In the genomic region with DNA sequence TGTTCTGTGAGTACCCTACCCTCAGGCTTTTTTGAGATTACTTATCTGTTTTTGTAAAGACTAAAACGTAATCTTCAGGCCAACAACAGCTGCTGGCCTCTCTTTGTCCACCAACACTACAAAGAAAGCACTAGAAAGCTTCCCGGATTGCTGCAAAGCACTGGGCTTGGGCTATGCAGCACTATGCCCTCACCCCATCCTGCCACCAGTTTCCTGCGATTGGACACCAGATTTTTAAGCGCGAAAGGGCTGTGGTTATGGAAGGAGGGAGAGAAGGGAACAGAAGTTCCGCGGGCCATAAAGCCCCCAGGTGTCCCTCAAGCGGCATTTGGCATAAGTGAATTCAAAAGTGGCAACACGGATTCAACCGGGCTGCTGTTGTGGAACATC, we compare ENCODE assay signal across 8 mouse cellular contexts. TPM values are rescaled to one million over a fixed set of nuclear protein-coding genes. Genes with fewer than 3 reads are reported as not detected.
A peak's percentile ranks its signal among the peaks of the same experiment; 100 is the strongest.
DNase-seq lines count a peak whose midpoint lies in the region; ATAC-seq and TF ChIP-seq lines count a peak whose summit lies in the region.

No protein-coding gene starts in this region.

- peak overlapping the region; percentile 95 for H3K27ac ChIP-seq in lung, embryonic 15.5 days
- no peak overlapping the region for H3K27ac ChIP-seq in bone marrow, adult 2 months (ENCODE audit: control insufficient read depth, insufficient read depth, low read depth, low read length, poor library complexity)
- peak overlapping the region; percentile 99 for H3K27ac ChIP-seq in embryonic facial prominence, embryonic 10.5 days (replicated peaks)
- peak overlapping the region; percentile 94 for H3K27ac ChIP-seq in hindbrain, embryonic 14.5 days
- no peak overlapping the region for H3K27ac ChIP-seq in liver, postnatal 0 days (ENCODE audit: low read depth)
- H3K27ac ChIP-seq in stomach, postnatal 0 days (replicated peaks) = peak overlapping the region; percentile 92

- peak overlapping the region; percentile 71 for H3K4me2 ChIP-seq in lung, embryonic 15.5 days
- H3K4me2 ChIP-seq in hindbrain, embryonic 14.5 days (replicated peaks) = peak overlapping the region; percentile 74
- peak overlapping the region; percentile 87 for H3K4me2 ChIP-seq in liver, postnatal 0 days (ENCODE audit: low read depth, low read length)
- peak overlapping the region; percentile 77 for H3K4me2 ChIP-seq in stomach, postnatal 0 days (replicated peaks; ENCODE audit: low read depth)

- peak; percentile 15; the same call in 1 of the 2 replicates for ATAC-seq in lung, embryonic 15.5 days (ENCODE audit: borderline replicate concordance, extremely low read depth, low FRiP score, low TSS enrichment)
- ATAC-seq in hindbrain, embryonic 14.5 days (ENCODE audit: low FRiP score) = peak; percentile 35; the same call in 1 of the 2 replicates
- ATAC-seq in liver, postnatal 0 days = no peak
- no peak for ATAC-seq in stomach, postnatal 0 days (ENCODE audit: low FRiP score, low TSS enrichment)

- DNase-seq in lung, adult 18-20 months = no peak
- DNase-seq in embryonic facial prominence, embryonic 10.5 days (ENCODE audit: low spot score) = peak; percentile 68
- peak; percentile 58 for DNase-seq in hindbrain, embryonic 14.5 days (ENCODE audit: low spot score)
- DNase-seq in liver, postnatal 0 days = peak; percentile 28
- DNase-seq in stomach, postnatal 0 days (ENCODE audit: low spot score) = peak; percentile 24
- no peak for DNase-seq in B cell, adult 2 months

- WGBS in lung, embryonic 15.5 days = under 1% methylated on average over 10 of the region's 10 CpGs
- WGBS in bone marrow, adult 2 months = 1% methylated on average over 10 of the region's 10 CpGs
- WGBS in embryonic facial prominence, embryonic 10.5 days = 0% methylated on average over 10 of the region's 10 CpGs
- WGBS in hindbrain, embryonic 14.5 days = 1% methylated on average over 10 of the region's 10 CpGs
- WGBS in liver, postnatal 0 days (ENCODE audit: insufficient replicate concordance) = under 1% methylated on average over 10 of the region's 10 CpGs
- WGBS in stomach, postnatal 0 days = under 1% methylated on average over 10 of the region's 10 CpGs

- H3K4me1 ChIP-seq in lung, embryonic 15.5 days = 0 out of 2 replicates have a peak, but pooled peaks cover 8% of the 10 kb centered on the region
- H3K4me1 ChIP-seq in bone marrow, adult 2 months (ENCODE audit: control insufficient read depth, insufficient read depth, low read length) = no peaks in the 10 kb centered on the region; the same call in 1 of the 2 replicates
- H3K4me1 ChIP-seq in embryonic facial prominence, embryonic 10.5 days = peaks cover 23% of the 10 kb centered on the region
- H3K4me1 ChIP-seq in hindbrain, embryonic 14.5 days (replicated peaks; ENCODE audit: control insufficient read depth, insufficient read depth, low read length) = peaks cover 6% of the 10 kb centered on the region; the same call in 1 of the 2 replicates
- H3K4me1 ChIP-seq in liver, postnatal 0 days (ENCODE audit: insufficient read depth) = peaks cover 15% of the 10 kb centered on the region
- H3K4me1 ChIP-seq in stomach, postnatal 0 days (replicated peaks; ENCODE audit: control insufficient read depth, insufficient read depth) = 0 out of 2 replicates have a peak, but pooled peaks cover 2% of the 10 kb centered on the region

- TF ChIP-seq POLR2A in bone marrow, adult 2 months (IDR thresholded peaks at IDR 0.05; ENCODE audit: borderline replicate concordance, control insufficient read depth, low read depth, low read length) = no peak

- TF ChIP-seq CTCF in bone marrow, adult 2 months (IDR thresholded peaks at IDR 0.05; ENCODE audit: control insufficient read depth, insufficient read depth, low read length) = no peak
- no peak for TF ChIP-seq CTCF in liver, postnatal 0 days (IDR thresholded peaks at IDR 0.05; ENCODE audit: low read depth)
- TF ChIP-seq CTCF in stomach, postnatal 0 days (IDR thresholded peaks at IDR 0.05; ENCODE audit: low read depth) = no peak

- H3K9me3 ChIP-seq in lung, embryonic 15.5 days = no peaks in the 10 kb centered on the region
- 0 out of 2 replicates have a peak, but pooled peaks cover 3% of the 10 kb centered on the region for H3K9me3 ChIP-seq in embryonic facial prominence, embryonic 10.5 days
- no peaks in the 10 kb centered on the region for H3K9me3 ChIP-seq in hindbrain, embryonic 14.5 days (ENCODE audit: control insufficient read depth, low read length)
- no peaks in the 10 kb centered on the region for H3K9me3 ChIP-seq in liver, postnatal 0 days (ENCODE audit: low read length)
- no peaks in the 10 kb centered on the region for H3K9me3 ChIP-seq in stomach, postnatal 0 days (ENCODE audit: control insufficient read depth, low read length)

- peak overlapping the region; percentile 78 for H3K9ac ChIP-seq in lung, embryonic 15.5 days
- peak overlapping the region; percentile 95 for H3K9ac ChIP-seq in hindbrain, embryonic 14.5 days
- H3K9ac ChIP-seq in liver, postnatal 0 days (replicated peaks) = peak overlapping the region; percentile 66
- H3K9ac ChIP-seq in stomach, postnatal 0 days (ENCODE audit: low read length) = peak overlapping the region; percentile 91

- H3K4me3 ChIP-seq in lung, embryonic 15.5 days = peak overlapping the region; percentile 66
- peak overlapping the region; percentile 77 for H3K4me3 ChIP-seq in bone marrow, adult 2 months (replicated peaks; ENCODE audit: control insufficient read depth, low read depth, low read length)
- H3K4me3 ChIP-seq in embryonic facial prominence, embryonic 10.5 days = peak overlapping the region; percentile 82
- peak overlapping the region; percentile 68 for H3K4me3 ChIP-seq in hindbrain, embryonic 14.5 days (replicated peaks; ENCODE audit: low read length)
- peak overlapping the region; percentile 59 for H3K4me3 ChIP-seq in liver, postnatal 0 days (ENCODE audit: low read depth, low read length)
- H3K4me3 ChIP-seq in stomach, postnatal 0 days (ENCODE audit: low read depth, low read length) = peak overlapping the region; percentile 84

- H3K27me3 ChIP-seq in lung, embryonic 15.5 days = no peaks in the 10 kb centered on the region
- no peaks in the 10 kb centered on the region for H3K27me3 ChIP-seq in embryonic facial prominence, embryonic 10.5 days (replicated peaks; ENCODE audit: low read depth, poor library complexity, severe bottlenecking)
- H3K27me3 ChIP-seq in hindbrain, embryonic 14.5 days (ENCODE audit: control insufficient read depth, insufficient read depth, low read length) = no peaks in the 10 kb centered on the region
- H3K27me3 ChIP-seq in liver, postnatal 0 days (ENCODE audit: insufficient read depth, low read length) = no peaks in the 10 kb centered on the region
- H3K27me3 ChIP-seq in stomach, postnatal 0 days (ENCODE audit: control insufficient read depth, insufficient read depth, low read length) = no peaks in the 10 kb centered on the region

- peaks cover 34% of the 10 kb centered on the region for H3K36me3 ChIP-seq in lung, embryonic 15.5 days
- H3K36me3 ChIP-seq in embryonic facial prominence, embryonic 10.5 days (replicated peaks) = peaks cover 43% of the 10 kb centered on the region
- peaks cover 20% of the 10 kb centered on the region for H3K36me3 ChIP-seq in hindbrain, embryonic 14.5 days (replicated peaks; ENCODE audit: control insufficient read depth, insufficient read depth)
- H3K36me3 ChIP-seq in liver, postnatal 0 days (replicated peaks; ENCODE audit: insufficient read depth, low read length) = peaks cover 8% of the 10 kb centered on the region
- peaks cover 11% of the 10 kb centered on the region; the same call in 1 of the 2 replicates for H3K36me3 ChIP-seq in stomach, postnatal 0 days (ENCODE audit: control insufficient read depth, insufficient read depth, low read length)

- no peak for TF ChIP-seq EP300 in liver, postnatal 0 days (IDR thresholded peaks at IDR 0.05; ENCODE audit: low read depth)
- no peak for TF ChIP-seq EP300 in stomach, postnatal 0 days (optimal IDR thresholded peaks at IDR 0.05)

RNA-seq across cellular contexts. Expression of a gene that starts 0.8 kb away (rescaled TPM):
- 9.3 and 9.5 TPM in 2 replicates for polyA plus RNA-seq in lung, embryonic 15.5 days (2015; fragmentation: Nextera tagmentation; extraction: Ambion mirVana)
- 0.93 and 2.2 TPM in 2 replicates for polyA plus RNA-seq in bone marrow, adult 2 months (2011; ENCODE audit: insufficient read depth, insufficient read length, low replicate concordance, missing spikeins)
- polyA plus RNA-seq in embryonic facial prominence, embryonic 10.5 days (2016; fragmentation: Nextera tagmentation; extraction: Ambion mirVana) = 17.0 and 17.5 TPM in 2 replicates
- polyA plus RNA-seq in hindbrain, embryonic 14.5 days (2014; fragmentation: Nextera tagmentation; extraction: Ambion mirVana) = 8.9 and 9.3 TPM in 2 replicates
- 0.59 and 0.61 TPM in 2 replicates for polyA plus RNA-seq in liver, postnatal 0 days (2015; fragmentation: Nextera tagmentation; extraction: Ambion mirVana)
- 2.1 and 2.3 TPM in 2 replicates for polyA plus RNA-seq in stomach, postnatal 0 days (2015; fragmentation: Nextera tagmentation; extraction: Ambion mirVana)

RNA-seq across cellular contexts. Expression of a gene that starts 44.4 kb away (rescaled TPM):
- polyA plus RNA-seq in lung, embryonic 15.5 days (2015; fragmentation: Nextera tagmentation; extraction: Ambion mirVana) = 2.9 and 3.4 TPM in 2 replicates
- 0.55 and 1.6 TPM in 2 replicates for polyA plus RNA-seq in bone marrow, adult 2 months (2011; ENCODE audit: insufficient read depth, insufficient read length, low replicate concordance, missing spikeins)
- 7.4 and 8.1 TPM in 2 replicates for polyA plus RNA-seq in embryonic facial prominence, embryonic 10.5 days (2016; fragmentation: Nextera tagmentation; extraction: Ambion mirVana)
- polyA plus RNA-seq in hindbrain, embryonic 14.5 days (2014; fragmentation: Nextera tagmentation; extraction: Ambion mirVana) = 18.8 and 19.0 TPM in 2 replicates
- 0.13 and 0.18 TPM in 2 replicates for polyA plus RNA-seq in liver, postnatal 0 days (2015; fragmentation: Nextera tagmentation; extraction: Ambion mirVana)
- 0.70 and 1.1 TPM in 2 replicates for polyA plus RNA-seq in stomach, postnatal 0 days (2015; fragmentation: Nextera tagmentation; extraction: Ambion mirVana)

RNA-seq across cellular contexts. Expression of a gene that starts 56.2 kb away (rescaled TPM):
- polyA plus RNA-seq in lung, embryonic 15.5 days (2015; fragmentation: Nextera tagmentation; extraction: Ambion mirVana) = 7.5 and 7.8 TPM in 2 replicates
- 45.5 and 46.8 TPM in 2 replicates for polyA plus RNA-seq in bone marrow, adult 2 months (2011; ENCODE audit: insufficient read depth, insufficient read length, low replicate concordance, missing spikeins)
- 1.9 and 2.5 TPM in 2 replicates for polyA plus RNA-seq in embryonic facial prominence, embryonic 10.5 days (2016; fragmentation: Nextera tagmentation; extraction: Ambion mirVana)
- 0.98 and 1.5 TPM in 2 replicates for polyA plus RNA-seq in hindbrain, embryonic 14.5 days (2014; fragmentation: Nextera tagmentation; extraction: Ambion mirVana)
- 14.7 and 16.6 TPM in 2 replicates for polyA plus RNA-seq in liver, postnatal 0 days (2015; fragmentation: Nextera tagmentation; extraction: Ambion mirVana)
- 12.7 and 12.9 TPM in 2 replicates for polyA plus RNA-seq in stomach, postnatal 0 days (2015; fragmentation: Nextera tagmentation; extraction: Ambion mirVana)

Comparison
In these comparisons a context has a peak if more than half of its experiments do, and no peak if none do; other contexts are left out.
1. ATAC-seq: peak in lung, embryonic 15.5 days (single experiment) and hindbrain, embryonic 14.5 days (single experiment); none in liver, postnatal 0 days (single experiment) and stomach, postnatal 0 days (single experiment).
2. H3K27ac ChIP-seq: peak in lung, embryonic 15.5 days (single experiment), embryonic facial prominence, embryonic 10.5 days (single experiment), hindbrain, embryonic 14.5 days (single experiment) and stomach, postnatal 0 days (single experiment); none in bone marrow, adult 2 months (single experiment) and liver, postnatal 0 days (single experiment).
3. DNase-seq: peak in embryonic facial prominence, embryonic 10.5 days (single experiment), hindbrain, embryonic 14.5 days (single experiment), liver, postnatal 0 days (single experiment) and stomach, postnatal 0 days (single experiment); none in lung, adult 18-20 months (0 of 2) and B cell, adult 2 months (0 of 2).
4. Peak in every context shown above with its lines, with median percentiles within 50 percentile points of each other: H3K4me2 ChIP-seq, H3K4me3 ChIP-seq and H3K9ac ChIP-seq.